Mouse (Mus musculus): ENCODE measurements around the gene Slc17a5. TPM values are rescaled to one million over a fixed set of nuclear protein-coding genes. Genes with fewer than 3 reads are reported as not detected.

Gene Slc17a5
- polyA plus RNA-seq, 1 experiment from 2014 or later, result 91.1 TPM

- Histone ChIP-seq H3K9ac (ENCODE audit: low read depth, low read length) (no peak overlapping the region), H3K4me1 (ENCODE audit: control insufficient read depth, insufficient read depth, low read length) (no peaks in the 10 kb centered on the region)
These were observed 73.9 kb downstream of the Slc17a5 start for GRCm38 (mm10) chr9:78513776-78514500.

DNA sequence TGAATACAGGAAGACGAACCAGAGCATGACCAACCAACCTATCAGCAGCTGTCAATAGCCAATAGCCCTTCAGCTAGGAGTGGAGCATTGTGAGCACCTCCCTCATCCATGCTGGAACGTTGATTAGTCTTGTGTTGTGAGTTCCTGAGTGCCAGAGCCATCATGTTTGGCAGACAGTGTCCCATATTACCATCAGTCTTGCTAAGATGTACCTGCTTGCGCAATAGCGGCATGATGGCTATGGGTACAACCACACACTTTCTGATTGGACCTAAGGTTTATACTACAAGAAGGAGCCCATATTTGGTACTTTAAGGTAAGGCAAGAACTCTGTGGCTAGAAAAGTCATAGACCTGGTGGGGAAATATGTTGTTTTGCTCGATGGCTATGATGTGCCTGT is 76.1 kb downstream of the Slc17a5 start:
- no peak overlapping the region for H3K4me2 ChIP-seq (ENCODE audit: low read depth, low read length)
- no peaks in the 10 kb centered on the region for H3K9me3 ChIP-seq (ENCODE audit: control insufficient read depth, low read length)
- H3K36me3 ChIP-seq (ENCODE audit: control insufficient read depth, insufficient read depth, low read length), result no peaks in the 10 kb centered on the region
- ATAC-seq, result no peak
- no peak overlapping the region for H3K27ac ChIP-seq (ENCODE audit: low read length)
- WGBS, result 92% methylated on average over 5 of the region's 5 CpGs
- no peaks in the 10 kb centered on the region for H3K27me3 ChIP-seq (replicated peaks; ENCODE audit: control insufficient read depth, insufficient read depth, low read length)
- H3K4me3 ChIP-seq (ENCODE audit: low read length), result no peak overlapping the region
- H3K9ac ChIP-seq (ENCODE audit: low read depth, low read length), result no peak overlapping the region
- H3K4me1 ChIP-seq (ENCODE audit: control insufficient read depth, insufficient read depth, low read length), result no peaks in the 10 kb centered on the region

More at GRCm38 (mm10) chr9:78513776-78514500, 73.9 kb downstream of the Slc17a5 start:
- Histone ChIP-seq H3K27ac (ENCODE audit: low read length) (no peak overlapping the region), H3K36me3 (ENCODE audit: control insufficient read depth, insufficient read depth, low read length) (no peaks in the 10 kb centered on the region), H3K4me2 (ENCODE audit: low read depth, low read length) (no peak overlapping the region), H3K9me3 (ENCODE audit: control insufficient read depth, low read length) (no peaks in the 10 kb centered on the region), H3K27me3 (replicated peaks; ENCODE audit: control insufficient read depth, insufficient read depth, low read length) (no peaks in the 10 kb centered on the region), H3K4me3 (ENCODE audit: low read length) (no peak overlapping the region)
- 68% methylated on average over 6 of the region's 6 CpGs for WGBS
- ATAC-seq, result no peak

DNA sequence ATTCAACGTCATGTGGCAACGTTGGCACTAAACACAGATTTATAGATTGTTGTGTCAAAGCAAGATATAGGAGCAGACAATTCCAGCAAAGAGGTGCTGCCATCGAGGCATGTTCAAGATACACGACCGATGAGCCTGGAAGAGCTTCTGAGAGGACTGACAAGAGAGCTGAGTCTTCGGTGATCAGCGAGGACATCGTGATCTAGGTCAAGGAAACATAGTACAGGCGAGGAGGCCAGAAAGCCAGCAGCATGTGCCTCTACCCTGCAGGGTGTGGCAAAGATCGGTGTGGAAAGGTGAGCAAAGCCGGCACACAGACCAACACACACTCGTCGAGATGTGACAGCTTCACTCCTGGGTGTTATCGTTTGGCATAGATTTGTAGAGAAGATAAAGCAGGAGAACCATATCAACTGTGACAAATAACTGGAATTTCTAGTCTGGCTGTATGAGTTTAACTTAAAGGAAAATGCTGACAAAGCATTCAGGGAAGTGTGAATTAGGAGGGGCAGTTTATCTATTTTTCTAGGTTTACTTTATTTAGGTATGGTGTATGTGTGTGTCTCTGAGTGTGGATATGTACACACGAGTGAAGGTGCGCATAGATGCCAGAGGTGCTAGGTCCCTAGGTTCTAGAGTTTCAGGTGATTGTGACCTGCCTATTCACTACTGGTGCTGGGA is 79.6 kb downstream of the Slc17a5 start:
- no peak overlapping the region for H3K4me3 ChIP-seq (ENCODE audit: low read length)

GRCm38 (mm10) chr9:78506722-78507077 is 81.1 kb downstream of the Slc17a5 start:
- Histone ChIP-seq H3K27me3 (replicated peaks; ENCODE audit: control insufficient read depth, insufficient read depth, low read length) (no peaks in the 10 kb centered on the region), H3K27ac (ENCODE audit: low read length) (no peak overlapping the region; the same call in 1 of the 2 replicates), H3K4me3 (ENCODE audit: low read length) (no peak overlapping the region), H3K4me2 (ENCODE audit: low read depth, low read length) (no peak overlapping the region; the same call in 1 of the 2 replicates), H3K4me1 (ENCODE audit: control insufficient read depth, insufficient read depth, low read length) (peaks cover 16% of the 10 kb centered on the region), H3K36me3 (ENCODE audit: control insufficient read depth, insufficient read depth, low read length) (no peaks in the 10 kb centered on the region), H3K9me3 (ENCODE audit: control insufficient read depth, low read length) (no peaks in the 10 kb centered on the region), H3K9ac (ENCODE audit: low read depth, low read length) (peak overlapping the region; percentile 45)
- WGBS, result 58% methylated on average over 7 of the region's 7 CpGs
- ATAC-seq, result no peak

More for the DNA sequence above, 79.6 kb downstream of the Slc17a5 start:
- Histone ChIP-seq H3K9ac (ENCODE audit: low read depth, low read length) (no peak overlapping the region), H3K36me3 (ENCODE audit: control insufficient read depth, insufficient read depth, low read length) (no peaks in the 10 kb centered on the region), H3K9me3 (ENCODE audit: control insufficient read depth, low read length) (no peaks in the 10 kb centered on the region), H3K27me3 (replicated peaks; ENCODE audit: control insufficient read depth, insufficient read depth, low read length) (no peaks in the 10 kb centered on the region), H3K4me2 (ENCODE audit: low read depth, low read length) (no peak overlapping the region), H3K4me1 (ENCODE audit: control insufficient read depth, insufficient read depth, low read length) (peaks cover 11% of the 10 kb centered on the region), H3K27ac (ENCODE audit: low read length) (no peak overlapping the region)
- WGBS, result 77% methylated on average over 16 of the region's 16 CpGs
- ATAC-seq, result 0 out of 2 replicates have a peak, but pooled peaks have one; percentile 27

DNA sequence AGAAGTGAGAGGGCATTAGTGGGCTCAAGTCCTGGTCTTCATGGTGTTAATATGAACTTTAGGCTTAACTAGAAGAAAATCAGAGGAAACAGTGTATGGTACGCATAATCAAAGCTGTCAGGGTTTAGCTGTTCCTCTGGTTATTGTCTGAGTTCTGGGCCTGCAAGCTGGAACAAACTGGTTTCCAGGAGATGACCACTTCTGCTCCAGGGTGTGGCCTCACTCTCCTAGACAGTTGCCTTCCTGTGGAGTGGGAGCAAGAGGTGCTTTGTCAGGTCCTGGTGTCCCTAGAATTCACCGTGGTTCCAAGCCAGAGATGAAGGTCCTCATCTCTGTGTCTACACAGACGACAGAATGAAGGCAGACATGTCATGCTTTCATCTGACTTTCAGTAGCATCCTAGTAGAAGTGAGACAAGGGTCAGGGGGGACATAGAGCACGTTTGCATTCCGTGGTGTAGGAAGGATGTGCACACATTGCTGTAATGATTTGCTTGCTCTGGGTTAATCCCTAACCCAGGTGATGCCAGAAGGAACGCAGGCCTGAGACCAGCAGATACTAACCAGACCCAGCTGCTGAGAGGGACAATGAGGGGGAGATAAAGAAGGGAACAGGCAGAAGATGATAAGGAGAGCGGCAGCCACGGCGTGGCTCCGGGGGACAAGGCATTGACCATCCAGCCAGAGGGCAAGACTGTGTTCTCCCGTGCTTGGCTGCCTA is 81.7 kb downstream of the Slc17a5 start:
- no peak overlapping the region for H3K4me3 ChIP-seq (ENCODE audit: low read length)
- ATAC-seq, result peak; percentile 74
- no peaks in the 10 kb centered on the region for H3K27me3 ChIP-seq (replicated peaks; ENCODE audit: control insufficient read depth, insufficient read depth, low read length)
- H3K4me1 ChIP-seq (ENCODE audit: control insufficient read depth, insufficient read depth, low read length), result peaks cover 16% of the 10 kb centered on the region
- no peaks in the 10 kb centered on the region for H3K9me3 ChIP-seq (ENCODE audit: control insufficient read depth, low read length)
- no peak overlapping the region; the same call in 1 of the 2 replicates for H3K27ac ChIP-seq (ENCODE audit: low read length)
- no peak overlapping the region; the same call in 1 of the 2 replicates for H3K4me2 ChIP-seq (ENCODE audit: low read depth, low read length)
- 32% methylated on average over 11 of the region's 11 CpGs for WGBS
- peak overlapping the region; percentile 45 for H3K9ac ChIP-seq (ENCODE audit: low read depth, low read length)
- H3K36me3 ChIP-seq (ENCODE audit: control insufficient read depth, insufficient read depth, low read length), result no peaks in the 10 kb centered on the region

GRCm38 (mm10) chr9:78505223-78505622 is 82.6 kb downstream of the Slc17a5 start:
- WGBS, result 90% methylated on average over 6 of the region's 6 CpGs
- Histone ChIP-seq H3K36me3 (ENCODE audit: control insufficient read depth, insufficient read depth, low read length) (no peaks in the 10 kb centered on the region), H3K27ac (ENCODE audit: low read length) (no peak overlapping the region), H3K9me3 (ENCODE audit: control insufficient read depth, low read length) (no peaks in the 10 kb centered on the region), H3K9ac (ENCODE audit: low read depth, low read length) (no peak overlapping the region), H3K27me3 (replicated peaks; ENCODE audit: control insufficient read depth, insufficient read depth, low read length) (no peaks in the 10 kb centered on the region), H3K4me2 (ENCODE audit: low read depth, low read length) (no peak overlapping the region), H3K4me3 (ENCODE audit: low read length) (no peak overlapping the region), H3K4me1 (ENCODE audit: control insufficient read depth, insufficient read depth, low read length) (peaks cover 16% of the 10 kb centered on the region)
- no peak for ATAC-seq

GRCm38 (mm10) chr9:78504679-78505078 is 83.2 kb downstream of the Slc17a5 start:
- no peak overlapping the region for H3K27ac ChIP-seq (ENCODE audit: low read length)
- H3K27me3 ChIP-seq (replicated peaks; ENCODE audit: control insufficient read depth, insufficient read depth, low read length), result no peaks in the 10 kb centered on the region
- no peaks in the 10 kb centered on the region for H3K9me3 ChIP-seq (ENCODE audit: control insufficient read depth, low read length)
- H3K4me2 ChIP-seq (ENCODE audit: low read depth, low read length), result no peak overlapping the region
- H3K4me1 ChIP-seq (ENCODE audit: control insufficient read depth, insufficient read depth, low read length), result peaks cover 16% of the 10 kb centered on the region
- no peak overlapping the region for H3K9ac ChIP-seq (ENCODE audit: low read depth, low read length)
- ATAC-seq, result no peak
- no peak overlapping the region for H3K4me3 ChIP-seq (ENCODE audit: low read length)
- H3K36me3 ChIP-seq (ENCODE audit: control insufficient read depth, insufficient read depth, low read length), result no peaks in the 10 kb centered on the region
- WGBS, result 66% methylated on average over 3 of the region's 3 CpGs

DNA sequence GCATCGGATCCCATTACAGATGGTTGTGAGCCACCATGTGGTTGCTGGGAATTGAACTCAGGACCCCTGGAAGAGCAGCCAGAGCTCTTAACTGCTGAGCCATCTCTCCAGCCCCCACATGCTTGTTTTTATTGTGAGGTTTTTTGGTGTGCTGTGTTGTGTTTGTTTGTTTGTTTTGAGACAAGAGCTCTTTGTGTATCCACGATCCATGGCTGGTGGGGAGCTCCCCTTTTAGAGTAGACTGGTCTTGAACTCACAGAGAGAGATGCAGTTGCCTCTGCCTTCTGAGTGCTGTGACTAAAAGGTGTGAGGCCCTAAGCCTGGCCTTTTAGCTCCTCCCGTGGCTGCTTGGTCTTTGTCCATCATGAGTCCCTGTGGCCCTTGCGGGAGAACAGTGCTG is 83.7 kb downstream of the Slc17a5 start:
- Histone ChIP-seq H3K27ac (ENCODE audit: low read length) (no peak overlapping the region), H3K9ac (ENCODE audit: low read depth, low read length) (no peak overlapping the region), H3K27me3 (replicated peaks; ENCODE audit: control insufficient read depth, insufficient read depth, low read length) (no peaks in the 10 kb centered on the region), H3K4me3 (ENCODE audit: low read length) (no peak overlapping the region), H3K36me3 (ENCODE audit: control insufficient read depth, insufficient read depth, low read length) (no peaks in the 10 kb centered on the region), H3K9me3 (ENCODE audit: control insufficient read depth, low read length) (no peaks in the 10 kb centered on the region), H3K4me1 (ENCODE audit: control insufficient read depth, insufficient read depth, low read length) (peaks cover 16% of the 10 kb centered on the region), H3K4me2 (ENCODE audit: low read depth, low read length) (no peak overlapping the region)
- 77% methylated on average over 4 of the region's 4 CpGs for WGBS
- ATAC-seq, result no peak
